Mouse (Mus musculus) embryonic facial prominence, embryonic 11.5 days (tissue): ENCODE measurements around the gene Slc24a4. TPM values are rescaled to one million over a fixed set of nuclear protein-coding genes. Genes with fewer than 3 reads are reported as not detected.

Source experiments
- polyA plus RNA-seq: library from polyadenylated mRNA; unstranded; fragments of >200 nt; fragmentation: Nextera tagmentation; extraction: Ambion mirVana; gene quantifications from 2 replicates; pipeline ENCODE4 v1.2.1, GENCODE M21; 2014

Gene Slc24a4
- polyA plus RNA-seq, 1 experiment from 2014 or later, result 0.24 TPM

Other genes with a start within 250 kb of the Slc24a4 start
- 10.8 and 14.2 TPM in 2 replicates for gene Trip11, start 215.5 kb upstream of the Slc24a4 start, polyA plus RNA-seq
- gene Atxn3, start 170.5 kb upstream of the Slc24a4 start, polyA plus RNA-seq, result 13.1 and 14.1 TPM in 2 replicates
- 42.5 and 46.5 TPM in 2 replicates for gene Cpsf2, start 152.7 kb upstream of the Slc24a4 start, polyA plus RNA-seq
- 3.5 and 6.2 TPM in 2 replicates for gene Rin3, start 154.3 kb downstream of the Slc24a4 start, polyA plus RNA-seq